Mouse (Mus musculus) common myeloid progenitor, adult 5-6 weeks (primary cell): ENCODE results near the gene Vav2. TPM values are rescaled to one million over a fixed set of nuclear protein-coding genes. Genes with fewer than 3 reads are reported as not detected.

Source experiments
- ATAC-seq: replicated peaks from 2 replicates; pipeline ENCODE4 v1.8.0; 2016; ENCODE audit warnings: low read depth, mild to moderate bottlenecking, moderate TSS enrichment, inconsistent platforms; ENCODE audit not compliant: poor library complexity, severe bottlenecking
- total RNA-seq: library from RNA; stranded (forward); fragments of 200-1000, 187-1606 nt; gene quantifications from 2 replicates; pipeline ENCODE4 v1.2.3, GENCODE M21; 2017

The Vav2 gene
- total RNA-seq, 1 experiment from 2014 or later = 11.6 TPM

GRCm38 (mm10) chr2:27226572-27226971, 200.3 kb downstream of the Vav2 start:
- ATAC-seq = no peak

DNA sequence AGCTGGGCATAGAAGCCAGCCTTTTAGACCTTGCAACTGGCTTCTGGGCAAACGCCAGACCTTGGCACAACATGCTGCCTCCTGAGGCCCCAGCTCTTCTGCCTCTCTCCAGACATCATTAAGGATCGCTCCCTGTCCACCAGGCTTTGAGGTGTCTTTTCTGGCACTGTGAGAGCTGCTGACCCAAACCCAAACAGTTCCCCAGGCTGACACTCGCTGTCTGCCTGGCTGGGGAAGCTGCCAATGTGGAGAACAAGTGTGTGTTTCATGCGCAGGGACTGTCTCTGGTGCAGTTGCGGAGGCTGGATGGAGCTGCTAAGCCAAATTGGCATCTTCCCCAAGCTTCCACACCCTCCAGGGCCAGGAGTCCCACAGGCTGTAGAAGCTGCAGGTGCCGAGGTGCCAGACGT, 203.8 kb downstream of the Vav2 start:
- ATAC-seq = no peak

- ATAC-seq = no peak
These were observed 208.3 kb downstream of the Vav2 start for GRCm38 (mm10) chr2:27218569-27218968.

DNA sequence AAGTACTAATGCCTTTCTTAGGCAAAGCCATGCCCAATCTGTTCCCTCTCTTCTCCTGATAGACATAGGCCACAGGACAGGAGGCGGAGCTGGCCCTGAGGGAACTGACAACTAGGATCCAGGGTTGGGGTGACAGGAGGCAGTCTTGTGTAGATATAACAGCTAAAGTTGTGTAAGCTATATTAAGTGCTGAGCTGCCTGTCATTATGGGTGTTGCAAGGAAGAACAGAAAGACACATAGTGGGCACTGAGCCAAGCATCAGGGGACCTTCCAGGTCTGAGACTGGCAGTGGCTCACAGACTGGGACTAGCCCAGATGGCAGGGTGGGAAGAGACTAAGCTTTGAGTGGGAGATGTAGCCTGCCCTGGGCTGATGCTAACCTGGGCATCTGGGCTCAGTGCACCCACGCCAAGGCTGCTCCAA, 208.7 kb downstream of the Vav2 start:
- no peak for ATAC-seq

- no peak for ATAC-seq
These were observed 211.3 kb downstream of the Vav2 start for GRCm38 (mm10) chr2:27215537-27215936.

Other genes with a start within 250 kb of the Vav2 start
- gene Sardh, start 178.7 kb downstream of the Vav2 start, total RNA-seq = 1.1 and 4.2 TPM in 2 replicates
- gene Brd3os, start 15.3 kb upstream of the Vav2 start, total RNA-seq = 0.05 and 0.15 TPM in 2 replicates
- gene Brd3, start 80.6 kb upstream of the Vav2 start, total RNA-seq = 27.0 and 47.2 TPM in 2 replicates
- 83.4 and 86.4 TPM in 2 replicates for gene Wdr5, start 88.1 kb upstream of the Vav2 start, total RNA-seq
- gene Rxra, start 249.4 kb upstream of the Vav2 start, total RNA-seq = 3.5 and 4.0 TPM in 2 replicates